Mouse (Mus musculus) activated CD4-positive, CD25-positive, alpha-beta regulatory T cell, adult 4 months (primary cell): ENCODE measurements around the gene Psme1. TPM values are rescaled to one million over a fixed set of nuclear protein-coding genes. Genes with fewer than 3 reads are reported as not detected.

Experiments
- ATAC-seq: one replicate; pipeline ENCODE4 v1.8.0; 2017
- polyA plus RNA-seq, 2 experiments: library from polyadenylated mRNA; unstranded; fragments of 100-300 nt; shearing (Covaris generic); gene quantifications; one replicate each; pipeline ENCODE4 v1.2.1; 2017

Gene Psme1
- polyA plus RNA-seq, 2 experiments from 2014 or later, result 700 to 830 TPM

DNA sequence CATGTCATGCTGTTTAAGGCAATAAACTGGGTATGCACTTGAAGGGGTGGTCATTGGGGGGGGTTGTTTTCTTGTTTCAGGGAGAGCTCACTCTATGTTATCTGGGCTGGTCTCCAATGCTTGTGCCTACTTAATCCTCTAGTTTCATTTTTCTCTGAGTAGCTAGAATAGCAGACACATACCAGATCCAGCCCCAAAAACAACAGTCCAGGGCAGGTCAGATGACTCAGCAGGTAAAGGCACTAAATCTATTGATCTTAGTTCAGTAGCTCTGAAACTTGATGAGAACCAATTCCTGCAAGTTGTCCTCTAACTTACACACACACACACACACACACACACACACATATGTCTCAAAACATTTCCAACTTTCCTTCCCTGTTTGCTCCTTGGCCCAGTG, 6.2 kb upstream of the Psme1 start:
- ATAC-seq, result no peak

- no peak for ATAC-seq
Observed at GRCm38 (mm10) chr14:55575302-55575701, 2.6 kb upstream of the Psme1 start, which contains the start of gene Fitm1. Gene Fitm1 (plus strand): TSS chr14:55575617.

DNA sequence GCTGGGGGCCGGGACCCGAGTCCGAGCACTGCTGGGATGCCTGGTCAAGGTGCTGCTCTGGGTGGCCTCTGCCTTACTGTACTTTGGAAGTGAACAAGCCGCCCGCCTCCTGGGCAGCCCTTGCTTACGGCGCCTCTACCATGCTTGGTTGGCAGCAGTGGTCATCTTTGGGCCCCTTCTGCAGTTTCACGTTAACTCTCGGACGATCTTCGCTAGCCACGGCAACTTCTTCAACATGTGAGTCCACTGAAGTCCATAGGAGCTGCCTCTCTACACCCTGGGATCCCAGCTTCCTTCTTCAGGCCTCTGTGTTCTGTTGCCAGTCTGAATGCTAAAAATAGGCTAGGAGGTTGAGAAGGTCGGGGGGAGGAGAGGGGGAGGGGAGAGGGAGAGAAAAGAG, 2.2 kb upstream of the Psme1 start:
- ATAC-seq, result no peak

DNA sequence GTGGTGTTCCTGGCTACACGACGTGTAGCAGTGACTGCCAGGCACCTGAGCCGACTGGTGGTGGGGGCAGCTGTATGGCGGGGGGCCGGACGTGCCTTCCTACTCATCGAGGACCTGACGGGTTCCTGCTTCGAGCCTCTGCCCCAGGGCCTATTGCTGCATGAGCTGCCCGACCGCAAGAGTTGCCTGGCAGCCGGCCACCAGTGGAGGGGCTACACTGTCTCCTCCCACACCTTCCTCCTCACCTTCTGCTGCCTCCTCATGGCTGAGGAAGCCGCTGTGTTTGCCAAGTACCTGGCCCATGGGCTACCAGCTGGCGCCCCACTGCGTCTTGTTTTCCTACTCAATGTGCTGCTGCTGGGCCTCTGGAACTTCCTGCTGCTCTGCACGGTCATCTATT, 1.5 kb upstream of the Psme1 start:
- ATAC-seq, result no peak

DNA sequence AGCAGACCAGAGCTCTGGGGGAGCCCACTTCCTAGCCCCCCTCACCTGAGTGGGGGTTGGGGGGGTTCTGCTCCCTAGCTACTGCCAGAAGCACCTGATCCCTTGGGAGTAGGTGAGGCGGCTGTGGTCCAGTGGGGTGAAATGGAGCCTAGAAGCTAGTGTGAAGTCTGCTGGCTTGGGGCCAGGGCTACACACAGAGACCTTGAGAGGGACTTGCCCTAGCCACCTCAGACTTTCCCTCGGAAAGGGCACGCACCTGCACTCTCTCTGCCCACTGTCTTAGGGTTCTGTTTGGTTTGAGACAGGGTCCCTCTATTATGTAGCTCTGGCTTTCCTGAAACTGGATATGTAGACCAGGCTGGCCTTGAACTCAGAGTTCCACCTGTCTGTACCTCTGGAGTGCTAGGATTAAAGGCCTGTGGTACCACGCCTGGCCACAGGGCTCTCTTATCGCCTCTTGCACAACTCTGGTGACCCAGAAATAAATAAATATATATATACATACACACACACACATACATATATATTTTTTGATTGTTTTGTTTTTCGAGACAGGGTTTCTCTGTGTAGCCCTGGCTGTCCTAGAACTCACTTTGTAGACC, 846 bp downstream of the Psme1 start:
- ATAC-seq, result peak; percentile 53

DNA sequence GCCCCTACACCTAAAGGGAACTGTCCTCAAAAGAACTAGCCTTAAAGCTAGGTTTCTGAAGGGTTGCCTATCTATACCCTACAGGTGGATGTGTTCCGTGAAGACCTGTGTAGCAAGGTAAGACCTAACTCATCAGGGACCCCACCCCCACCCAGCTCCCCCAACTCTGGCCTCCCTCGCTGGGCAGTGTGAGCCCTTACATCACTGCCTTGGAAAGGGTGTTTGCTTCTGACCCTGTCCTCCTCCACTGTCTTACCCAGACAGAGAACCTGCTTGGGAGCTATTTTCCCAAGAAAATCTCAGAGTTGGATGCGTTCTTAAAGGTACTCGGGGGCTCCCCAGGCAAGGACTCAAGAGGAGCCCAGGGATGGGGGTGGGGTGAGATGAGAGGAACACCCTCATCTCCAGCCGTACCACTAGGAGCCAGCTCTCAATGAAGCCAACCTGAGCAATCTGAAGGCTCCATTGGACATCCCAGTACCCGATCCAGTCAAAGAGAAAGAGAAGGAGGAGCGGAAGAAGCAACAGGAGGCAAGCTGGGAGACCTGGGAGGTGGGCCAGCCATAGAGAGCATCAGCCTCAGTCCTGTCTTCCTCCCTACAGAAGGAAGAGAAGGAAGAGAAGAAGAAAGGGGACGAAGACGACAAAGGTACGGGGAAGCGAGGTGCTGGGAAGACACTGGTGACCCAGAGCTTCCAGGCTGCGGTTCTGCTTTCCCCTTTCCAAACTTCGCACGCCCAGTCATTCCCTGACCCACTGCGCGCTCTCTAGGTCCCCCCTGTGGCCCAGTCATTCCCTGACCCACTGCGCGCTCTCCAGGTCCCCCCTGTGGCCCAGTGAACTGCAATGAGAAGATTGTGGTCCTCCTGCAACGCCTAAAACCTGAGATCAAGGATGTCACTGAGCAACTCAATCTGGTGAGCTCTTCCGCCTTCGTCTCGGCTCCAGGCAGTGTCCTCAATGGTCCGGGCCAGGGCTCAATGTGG, 1.9 kb downstream of the Psme1 start:
- no peak for ATAC-seq

GRCm38 (mm10) chr14:55580731-55581130, 2.8 kb downstream of the Psme1 start:
- ATAC-seq, result no peak

- ATAC-seq, result no peak
Observed at GRCm38 (mm10) chr14:55581981-55582681, 4.2 kb downstream of the Psme1 start.

DNA sequence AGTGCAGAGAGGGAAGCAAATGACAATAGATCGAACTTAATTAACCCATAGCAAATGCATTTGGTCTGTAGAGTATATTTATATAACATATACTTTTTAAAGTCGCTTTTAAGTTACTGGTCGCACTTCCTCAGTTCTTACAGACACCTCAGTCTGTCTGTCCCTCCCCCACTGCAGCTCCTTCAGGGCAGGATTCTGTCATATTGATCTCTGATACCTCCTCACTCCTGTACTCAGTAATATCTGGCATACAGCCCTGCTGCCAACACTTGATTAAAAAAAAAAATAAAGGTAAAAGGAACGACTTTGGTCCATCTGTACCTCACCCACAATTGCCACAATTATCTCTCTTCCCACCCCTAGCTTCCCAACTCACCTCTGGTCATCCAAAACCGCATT, 6.4 kb downstream of the Psme1 start:
- no peak for ATAC-seq

DNA sequence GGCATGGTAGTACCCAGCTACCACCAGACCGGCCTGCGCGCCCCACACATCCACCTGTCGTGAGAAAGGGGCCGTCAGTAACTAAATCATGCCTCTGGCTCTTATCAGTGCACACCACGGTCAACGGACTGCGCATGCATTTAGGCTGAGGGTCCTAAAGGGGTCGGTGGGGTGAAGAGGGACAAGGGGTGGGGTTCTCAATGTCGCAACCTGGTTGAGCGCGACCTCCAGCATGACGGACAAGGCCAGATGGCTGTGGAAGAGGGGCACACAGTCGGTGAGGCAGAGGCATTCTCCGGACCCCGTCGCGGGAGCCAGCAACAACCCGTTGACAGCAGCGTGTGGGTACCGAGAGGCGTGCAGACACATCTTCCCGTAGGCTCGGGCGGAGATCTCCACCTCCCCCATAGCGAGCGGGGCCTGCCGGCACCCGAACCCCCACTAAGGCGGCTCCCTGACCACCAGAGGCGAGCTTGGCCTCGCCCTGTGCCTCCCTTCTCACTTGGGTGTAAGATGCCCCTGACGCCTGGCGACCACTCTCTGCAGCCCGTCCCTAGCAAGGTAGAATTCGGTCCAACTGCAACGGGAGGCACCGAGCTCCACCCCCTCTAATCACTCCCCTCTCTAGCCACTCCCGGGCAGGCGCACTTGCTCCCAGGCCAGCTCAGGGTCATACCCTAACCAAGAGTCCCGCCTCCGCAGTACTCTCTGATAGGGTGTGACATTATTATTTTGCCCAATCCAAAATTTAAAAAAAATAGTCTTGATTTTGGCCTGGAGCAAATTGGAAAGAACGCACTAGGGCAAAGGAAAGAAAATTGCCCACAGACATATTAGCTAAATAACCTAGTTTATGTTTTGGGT, 7.0 kb downstream of the Psme1 start, which contains the start of gene Emc9:
Gene Emc9 (minus strand): TSS at position 601 of the 864 bp plus-strand sequence.
- ATAC-seq, result peak; percentile 78

DNA sequence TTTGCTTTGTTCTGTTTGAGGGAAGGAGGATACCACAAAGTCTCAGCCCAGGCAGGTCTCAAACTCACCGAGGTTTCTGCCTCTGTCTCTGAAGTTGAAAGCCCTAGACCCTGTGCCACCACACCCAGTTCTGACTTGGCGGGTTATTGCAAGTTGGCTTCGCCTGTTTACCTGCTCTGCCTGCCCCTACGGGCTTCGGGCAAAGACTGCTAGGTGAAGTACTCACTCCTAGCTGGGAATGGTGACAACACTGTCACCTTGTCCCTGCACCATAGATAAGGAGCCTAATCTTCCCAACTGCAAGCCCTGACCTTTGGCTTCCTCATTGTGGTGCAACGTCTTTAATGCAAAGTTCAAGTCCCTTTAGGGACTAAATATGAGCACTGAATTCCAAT, 7.6 kb downstream of the Psme1 start:
- ATAC-seq, result peak; percentile 26

GRCm38 (mm10) chr14:55586149-55586548, 8.2 kb downstream of the Psme1 start:
- ATAC-seq, result no peak

- ATAC-seq, result no peak
Observed at GRCm38 (mm10) chr14:55589271-55589670, 11.3 kb downstream of the Psme1 start.

DNA sequence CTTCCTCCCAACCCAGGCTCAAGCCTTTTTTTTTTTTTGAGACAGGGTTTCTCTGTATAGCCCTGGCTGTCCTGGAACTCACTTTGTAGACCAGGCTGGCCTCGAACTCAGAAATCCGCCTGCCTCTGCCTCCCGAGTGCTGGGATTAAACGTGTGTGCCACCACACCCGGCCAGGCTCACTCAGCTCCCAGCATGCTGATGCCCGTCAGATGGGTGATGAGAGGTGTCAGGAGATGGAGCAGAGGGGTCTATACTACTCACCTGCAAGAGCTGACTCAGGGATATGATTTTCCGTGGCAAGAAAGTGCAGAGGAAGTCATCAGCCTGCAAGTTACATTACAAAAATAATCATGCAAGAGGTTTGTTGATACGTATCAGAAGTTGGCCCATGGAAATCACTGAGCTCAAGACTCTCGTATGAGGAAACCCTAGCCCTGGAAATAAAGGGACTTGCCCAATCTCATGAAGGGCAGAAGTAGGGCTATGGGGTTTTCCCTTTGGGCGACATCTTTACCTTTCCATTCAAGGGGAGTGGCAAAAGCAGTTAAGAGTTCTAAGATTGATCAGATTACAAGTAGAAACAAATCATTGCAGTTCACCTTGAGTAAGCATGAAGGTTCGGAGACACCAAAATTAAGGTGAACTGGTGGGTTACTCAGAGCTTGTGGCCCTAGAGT, 12.0 kb downstream of the Psme1 start:
- peak; percentile 36 for ATAC-seq

GRCm38 (mm10) chr14:55590748-55591330, 12.9 kb downstream of the Psme1 start, which contains the start of gene Psme2:
Gene Psme2 (minus strand): TSS chr14:55591113.
- ATAC-seq, result peak; percentile 55

GRCm38 (mm10) chr14:55591331-55591891, 13.5 kb downstream of the Psme1 start, which contains the start of gene Rnf31:
Gene Rnf31 (plus strand): TSS chr14:55591708.
- ATAC-seq, result peak; percentile 70

GRCm38 (mm10) chr14:55592226-55592625, 14.3 kb downstream of the Psme1 start:
- ATAC-seq, result no peak

DNA sequence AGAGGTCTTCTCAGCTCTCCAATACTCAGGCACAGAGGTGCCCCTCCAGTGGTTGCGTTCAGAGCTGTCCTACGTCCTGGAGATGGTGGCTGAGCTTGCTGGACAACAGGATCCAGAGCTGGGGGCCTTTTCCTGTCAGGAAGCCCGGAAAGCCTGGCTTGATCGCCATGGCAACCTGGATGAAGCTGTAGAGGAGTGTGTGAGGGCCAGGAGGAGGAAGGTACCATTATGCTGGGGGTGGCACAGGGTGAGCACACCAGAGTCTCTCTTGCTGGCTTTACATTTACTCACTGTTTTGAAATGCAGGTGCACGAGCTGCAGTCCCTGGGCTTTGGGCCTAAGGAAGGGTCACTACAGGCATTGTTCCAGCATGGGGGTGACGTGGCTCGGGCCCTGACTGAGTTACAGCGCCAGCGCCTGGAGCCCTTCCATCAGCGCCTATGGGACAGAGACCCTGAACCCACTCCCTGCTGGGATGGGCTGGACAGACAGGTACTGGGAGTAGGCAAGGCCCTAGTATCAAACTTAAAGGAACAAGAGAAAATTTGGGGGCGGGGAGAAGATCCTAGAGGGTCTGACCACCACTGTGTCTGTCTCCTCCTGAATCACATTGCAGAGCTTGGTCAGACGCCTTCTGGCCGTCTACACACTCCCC, 18.2 kb downstream of the Psme1 start:
- no peak for ATAC-seq

- ATAC-seq, result no peak
Observed at GRCm38 (mm10) chr14:55598521-55599390, 20.8 kb downstream of the Psme1 start.
